Mouse (Mus musculus) adrenal gland, adult (tissue): ENCODE measurements around the gene Rrad.

Experiments
- DNase-seq, 2 experiments: peaks; one replicate each; pipeline ENCODE4 v3.0.0; 2022 to 2023; ENCODE audit warnings: low spot score in 1 of 2; ENCODE audit not compliant: inconsistent age in 2 of 2

Gene Rrad

GRCm38 (mm10) chr8:104613119-104613518 lies 18.0 kb downstream of the Rrad start:
- DNase-seq: no peak

GRCm38 (mm10) chr8:104611613-104612012 lies 19.5 kb downstream of the Rrad start:
- no peak for DNase-seq

GRCm38 (mm10) chr8:104610185-104610766 lies 20.9 kb downstream of the Rrad start:
- no peak for DNase-seq

DNA sequence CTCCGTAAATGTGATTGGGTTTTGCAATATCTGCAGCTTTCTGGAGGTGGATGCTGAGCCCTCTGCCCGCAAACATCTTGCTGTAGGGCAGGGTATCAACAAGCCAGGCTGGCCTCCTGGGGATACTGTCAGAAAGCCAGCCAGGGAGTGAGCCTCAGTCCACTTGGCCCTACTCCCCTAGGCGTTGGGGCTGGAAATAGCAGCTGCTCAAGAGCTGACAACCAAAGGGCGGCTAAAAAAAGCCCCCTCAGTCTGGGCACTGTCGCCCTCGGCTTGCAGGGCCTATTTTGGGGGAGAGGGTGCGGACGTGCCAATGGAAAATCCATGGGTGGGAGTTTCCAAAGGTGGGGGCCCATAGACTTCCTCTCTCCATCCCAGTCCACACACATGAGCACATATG lies 21.9 kb downstream of the Rrad start:
- DNase-seq: no peak

DNA sequence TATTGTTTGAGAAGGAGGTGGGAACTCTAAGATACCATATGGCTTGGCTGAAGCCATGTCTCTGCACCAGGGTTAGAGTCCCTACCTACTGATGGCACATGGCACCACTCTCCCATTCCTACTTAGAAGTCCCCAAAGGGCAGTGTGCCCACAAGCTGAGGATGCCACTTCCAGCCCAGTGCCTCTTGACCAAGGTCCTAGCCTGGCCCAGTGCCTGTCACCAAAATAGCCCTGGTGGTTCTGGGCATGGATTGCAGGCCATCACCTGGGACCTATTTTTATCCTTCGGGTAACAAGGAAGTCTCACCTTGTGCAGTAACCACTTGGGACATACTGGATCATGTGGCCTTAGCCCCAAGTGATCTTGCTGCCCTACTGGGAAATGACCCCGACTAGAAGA lies 23.2 kb downstream of the Rrad start:
- no peak for DNase-seq

- no peak for DNase-seq
Observed at GRCm38 (mm10) chr8:104606329-104606728, 24.8 kb downstream of the Rrad start.

DNA sequence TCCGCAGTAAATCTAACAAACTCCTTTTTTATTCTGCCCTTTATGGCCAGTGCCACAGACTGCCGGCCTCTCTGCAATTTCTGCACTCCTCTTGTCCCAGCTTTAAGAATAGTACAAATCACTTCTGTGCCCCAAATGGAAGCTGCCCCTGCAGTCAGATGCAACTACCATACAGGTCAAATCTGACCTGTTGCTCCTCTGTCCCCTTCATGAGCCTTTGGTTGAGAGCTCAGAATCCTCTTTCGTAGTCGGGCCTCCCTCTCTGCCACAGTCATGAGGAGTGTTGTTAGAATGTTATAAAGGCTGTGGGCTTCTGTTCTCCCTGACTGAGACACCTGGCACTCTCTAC lies 27.9 kb downstream of the Rrad start:
- no peak for DNase-seq

GRCm38 (mm10) chr8:104602468-104603244 lies 28.5 kb downstream of the Rrad start:
- DNase-seq: peak; percentile 89 to 96

DNA sequence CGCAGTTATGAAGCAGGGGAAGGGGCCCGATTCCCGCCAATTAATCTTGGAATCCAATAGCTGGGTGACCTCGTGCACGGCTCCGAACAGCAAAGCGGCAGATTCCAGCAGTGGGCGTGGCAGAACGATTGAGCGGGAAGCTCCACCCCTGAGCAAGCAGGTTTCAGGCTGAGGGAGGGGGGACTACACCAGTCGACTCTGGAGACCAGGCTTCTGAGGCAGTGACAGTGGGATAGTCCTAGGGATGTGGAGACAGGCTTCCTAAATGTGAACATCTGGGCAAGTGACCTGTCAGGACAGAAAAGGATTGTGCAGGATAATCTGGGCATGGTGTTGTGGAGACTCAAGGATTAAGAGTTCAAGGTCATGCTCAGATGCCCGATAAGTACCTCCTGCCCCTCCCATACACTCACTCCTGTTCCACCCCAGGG lies 29.2 kb downstream of the Rrad start:
- peak; percentile 45 to 67 for DNase-seq

DNA sequence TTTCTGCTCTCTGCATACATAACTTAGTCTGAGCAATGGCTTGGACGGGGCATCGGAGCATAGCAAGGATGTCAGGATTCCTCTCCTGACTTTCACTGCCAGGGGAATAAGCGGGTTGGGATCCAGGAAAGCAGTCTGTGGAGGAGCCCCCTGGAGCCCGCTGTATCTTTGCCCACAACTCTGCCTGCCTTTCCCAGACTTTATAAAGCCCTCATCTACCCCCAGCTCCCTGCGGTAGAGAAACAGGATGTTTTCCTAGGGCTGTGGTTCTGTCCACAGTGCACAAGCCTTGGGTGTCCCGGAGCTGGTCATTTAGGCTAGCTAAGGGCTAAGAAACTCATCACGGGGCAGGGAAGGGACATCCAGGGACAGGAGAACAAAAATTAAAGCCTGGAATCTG lies 29.7 kb downstream of the Rrad start:
- peak in 1 of 2 experiments; percentile 28 for DNase-seq

DNA sequence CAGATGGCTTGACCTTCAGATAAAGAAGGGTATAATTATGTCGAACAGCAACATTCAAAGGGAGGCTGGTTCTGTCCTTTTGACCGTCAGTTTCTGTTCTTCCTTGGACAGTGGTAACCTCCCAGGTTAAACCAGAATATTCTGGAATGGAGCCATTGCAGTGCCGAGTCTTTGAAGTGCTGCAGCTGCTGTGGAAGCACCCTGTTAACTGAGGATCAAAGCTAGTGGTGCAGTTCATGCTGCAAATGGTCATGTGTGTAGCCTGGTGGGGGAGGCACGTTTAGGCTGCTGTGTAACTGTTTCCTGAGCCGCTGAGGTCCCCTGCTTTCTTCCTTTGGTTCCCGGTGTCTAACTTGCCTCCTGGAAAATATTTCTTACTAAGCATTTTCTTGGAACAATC lies 32.6 kb downstream of the Rrad start:
- peak; percentile 61 to 78 for DNase-seq

GRCm38 (mm10) chr8:104597656-104598055 lies 33.5 kb downstream of the Rrad start:
- DNase-seq: peak; percentile 55 to 83

DNA sequence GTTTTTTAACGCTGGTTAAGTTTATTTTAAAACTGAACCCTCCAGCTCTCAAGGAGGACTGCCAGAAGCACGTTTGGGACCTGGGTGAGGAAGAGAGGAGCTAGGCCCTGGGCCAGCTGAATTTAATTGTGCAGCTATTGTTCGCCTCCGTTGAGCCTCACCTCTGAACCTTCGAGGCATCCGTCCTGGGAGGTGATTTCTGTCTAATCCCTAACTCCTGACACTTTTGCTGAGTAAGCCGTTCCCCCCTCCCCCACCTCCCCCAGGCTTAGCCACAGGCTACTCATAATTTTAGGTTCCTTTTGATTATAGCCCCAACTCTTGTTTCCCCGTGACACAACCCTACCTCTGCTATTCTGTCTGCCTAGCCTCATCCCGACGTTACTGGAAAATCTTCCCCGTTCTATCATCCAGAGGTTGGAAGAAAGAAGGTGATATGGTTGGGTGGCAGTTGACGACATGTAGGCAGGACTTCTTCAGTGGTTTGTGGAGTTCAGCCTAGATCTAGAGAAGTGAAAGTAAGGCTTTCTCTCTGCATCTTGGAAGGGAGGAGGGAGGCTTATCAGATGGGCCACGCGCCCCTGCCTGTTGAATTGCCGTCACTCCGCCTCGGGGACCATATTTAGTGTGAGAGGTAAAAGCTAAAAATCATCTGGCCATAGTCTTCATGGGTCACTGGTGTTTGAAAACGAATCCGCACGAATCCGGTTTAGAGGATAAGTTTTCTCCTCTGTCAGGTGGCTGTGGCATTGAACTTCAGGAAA lies 35.2 kb downstream of the Rrad start:
- peak; percentile 37 to 74 for DNase-seq

DNA sequence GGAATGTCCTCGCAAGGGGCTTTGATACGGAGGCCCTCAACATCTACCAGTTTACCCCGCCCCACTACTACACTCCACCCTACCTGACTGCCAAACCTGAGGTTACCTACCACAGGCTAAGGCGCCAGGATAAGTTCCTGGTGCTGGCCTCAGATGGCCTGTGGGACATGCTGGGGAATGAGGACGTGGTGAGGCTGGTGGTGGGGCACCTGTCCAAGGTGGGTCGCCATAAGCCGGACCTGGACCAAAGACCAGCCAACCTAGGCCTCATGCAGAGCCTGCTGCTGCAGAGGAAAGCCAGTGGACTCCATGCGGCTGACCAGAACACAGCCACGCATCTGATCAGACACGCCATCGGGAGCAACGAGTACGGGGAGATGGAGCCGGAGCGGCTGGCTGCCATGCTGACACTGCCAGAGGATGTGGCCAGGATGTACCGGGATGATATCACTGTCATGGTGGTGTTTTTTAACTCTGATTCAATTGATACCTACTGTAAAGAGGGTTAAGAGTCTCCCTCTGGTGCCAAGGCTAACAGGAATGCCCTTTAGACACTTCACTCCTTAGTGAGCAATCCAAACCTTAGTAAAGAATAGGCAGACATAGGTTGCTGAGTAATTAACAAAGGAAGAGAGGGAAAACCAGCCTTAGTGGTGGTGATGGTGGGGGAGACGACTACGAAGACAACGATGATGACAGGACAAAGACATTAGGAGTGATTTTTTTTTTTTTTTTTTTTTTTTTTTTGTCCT lies 36.3 kb downstream of the Rrad start:
- DNase-seq: peak; percentile 20 to 52

DNA sequence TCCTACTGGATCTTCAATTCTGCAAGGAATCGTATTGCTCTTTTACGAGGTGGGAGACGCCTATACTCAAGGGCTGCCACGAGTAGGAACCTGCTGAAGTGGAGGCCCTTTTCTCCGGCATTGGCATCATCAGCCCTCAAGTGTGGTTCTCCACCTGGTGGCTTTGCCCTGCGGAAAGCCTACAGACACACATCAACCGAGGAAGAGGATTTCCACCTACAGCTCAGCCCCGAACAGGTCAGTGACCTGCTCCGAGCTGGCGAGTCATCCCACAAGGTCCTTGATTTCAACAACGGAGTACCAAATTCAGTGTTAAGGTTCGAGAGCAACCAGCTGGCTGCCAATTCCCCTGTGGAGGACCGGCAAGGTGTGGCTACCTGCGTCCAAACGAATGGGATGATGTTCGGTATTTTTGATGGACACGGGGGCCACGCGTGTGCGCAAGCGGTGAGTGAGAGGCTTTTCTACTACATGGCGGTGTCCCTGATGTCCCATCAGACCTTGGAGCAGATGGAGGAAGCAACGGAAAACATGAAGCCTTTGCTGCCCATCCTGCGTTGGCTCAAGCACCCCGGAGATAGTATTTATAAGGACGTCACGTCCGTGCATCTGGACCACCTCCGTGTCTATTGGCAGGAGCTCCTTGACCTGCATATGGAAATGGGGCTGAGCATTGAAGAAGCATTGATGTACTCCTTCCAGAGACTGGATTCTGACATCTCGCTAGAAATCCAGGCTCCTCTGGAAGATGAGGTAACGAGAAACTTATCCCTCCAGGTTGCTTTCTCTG lies 37.4 kb downstream of the Rrad start:
- peak; percentile 23 to 60 for DNase-seq

GRCm38 (mm10) chr8:104592566-104592965 lies 38.6 kb downstream of the Rrad start:
- peak; percentile 13 to 71 for DNase-seq

DNA sequence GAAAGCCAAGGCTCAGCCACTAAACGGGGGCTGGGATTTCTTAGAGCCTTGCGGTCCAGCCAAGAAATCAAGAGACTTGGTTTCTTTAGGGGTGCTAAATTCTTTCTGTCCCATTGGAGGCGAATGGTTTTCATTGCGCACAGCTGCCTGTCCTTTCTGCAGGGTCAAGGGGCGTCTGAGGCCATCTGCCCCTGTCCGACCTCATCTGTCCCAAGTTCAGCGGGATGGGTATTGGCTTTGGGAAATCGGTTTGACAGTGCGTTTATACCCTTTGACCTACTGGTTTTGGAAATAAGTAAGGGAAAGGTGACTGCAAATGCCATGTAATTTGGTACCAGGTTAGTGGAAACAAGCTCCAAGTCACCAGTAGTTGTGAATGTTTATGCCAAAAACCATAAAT lies 39.3 kb downstream of the Rrad start:
- DNase-seq: no peak

DNA sequence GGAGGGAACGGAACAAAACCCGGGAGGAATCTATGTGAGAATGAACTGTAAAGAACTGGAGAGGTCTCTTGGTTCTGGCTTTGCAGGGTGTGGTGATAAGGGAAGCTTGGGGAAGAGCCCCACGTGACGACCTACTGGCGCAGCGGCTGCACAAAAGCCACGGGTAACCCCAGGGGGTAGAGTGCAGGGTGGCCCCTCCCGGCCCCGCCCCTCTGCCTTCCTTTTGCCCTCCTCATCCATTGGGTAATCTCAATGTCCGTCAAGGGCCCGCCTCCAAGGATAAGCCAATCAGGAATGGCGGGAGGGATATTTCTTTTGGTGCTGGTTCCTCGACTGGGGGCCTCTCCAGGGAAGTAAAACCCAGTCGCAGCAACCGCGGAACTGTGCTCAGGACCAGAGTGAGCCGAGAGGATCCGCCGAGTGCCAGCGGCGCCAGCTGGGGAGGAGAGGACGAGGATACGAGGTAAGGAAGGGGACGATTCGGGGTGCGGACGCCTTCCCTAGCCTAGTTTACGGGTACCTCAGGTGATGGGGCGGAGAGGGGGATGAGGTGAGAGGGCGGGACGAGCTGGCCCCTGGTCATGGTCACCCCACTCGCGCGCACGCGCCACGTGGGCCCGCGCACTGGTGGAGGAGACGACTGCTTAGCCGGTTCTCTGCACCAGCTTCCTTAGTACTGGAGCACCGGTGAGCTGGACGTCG lies 39.8 kb downstream of the Rrad start, which contains the start of gene Pdp2:
TSS of gene Pdp2 (plus strand) at position 319 of the 702 bp plus-strand sequence.
- peak; percentile 94 to 99 for DNase-seq

DNA sequence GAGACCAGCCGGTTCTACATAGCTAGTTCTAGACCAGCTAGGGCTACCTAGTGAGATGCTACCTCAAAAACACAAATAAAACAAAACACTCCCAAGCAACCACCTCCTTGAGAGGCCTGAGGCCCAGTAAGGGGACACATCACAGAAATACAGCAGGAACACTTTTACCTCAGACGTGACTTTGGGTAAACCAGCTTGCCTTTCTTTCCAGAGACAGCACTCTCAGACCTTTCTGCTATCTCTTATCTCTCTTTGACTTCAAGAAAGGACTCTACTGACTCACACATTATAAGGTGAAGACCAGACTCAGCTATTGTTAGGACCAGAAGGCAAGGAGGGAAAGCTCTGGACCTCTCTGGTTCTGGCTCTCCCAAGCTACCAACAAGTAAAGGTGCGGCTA lies 40.8 kb downstream of the Rrad start:
- DNase-seq: no peak

- no peak for DNase-seq
Observed at GRCm38 (mm10) chr8:104584522-104584921, 46.6 kb downstream of the Rrad start.
